Mouse (Mus musculus): ENCODE data around the gene Pot1b. TPM values are rescaled to one million over a fixed set of nuclear protein-coding genes. Genes with fewer than 3 reads are reported as not detected.
A peak's percentile ranks its signal among the peaks of the same experiment; 100 is the strongest.

The Pot1b gene
- 35.5 and 41.4 TPM in 2 replicates for total RNA-seq (2017)

- ATAC-seq (replicated peaks; ENCODE audit: low read depth, poor library complexity, severe bottlenecking): peak; percentile 98
Measured at GRCm38 (mm10) chr17:55711984-55712811, at the start of gene Pot1b. TSS of gene Pot1b (minus strand) at chr17:55712628.

- ATAC-seq (replicated peaks; ENCODE audit: low read depth, poor library complexity, severe bottlenecking): peak; percentile 71
Measured at GRCm38 (mm10) chr17:55751170-55751569, 38.7 kb upstream of the Pot1b start.

GRCm38 (mm10) chr17:55749786-55750185 lies 37.4 kb upstream of the Pot1b start, which contains the start of gene Adgre4:
TSS of gene Adgre4 (plus strand) at chr17:55749984.
- peak; percentile 98 for ATAC-seq (replicated peaks; ENCODE audit: low read depth, poor library complexity, severe bottlenecking)

- ATAC-seq (replicated peaks; ENCODE audit: low read depth, poor library complexity, severe bottlenecking): peak; percentile 99
Measured at GRCm38 (mm10) chr17:55736675-55737074, 24.2 kb upstream of the Pot1b start.

- peak; percentile 93 for ATAC-seq (replicated peaks; ENCODE audit: low read depth, poor library complexity, severe bottlenecking)
Measured at GRCm38 (mm10) chr17:55726193-55726592, 13.8 kb upstream of the Pot1b start.

GRCm38 (mm10) chr17:55722250-55722649 lies 9.8 kb upstream of the Pot1b start:
- peak; percentile 64 for ATAC-seq (replicated peaks; ENCODE audit: low read depth, poor library complexity, severe bottlenecking)

- ATAC-seq (replicated peaks; ENCODE audit: low read depth, poor library complexity, severe bottlenecking): peak; percentile 83
Measured at GRCm38 (mm10) chr17:55721270-55721669, 8.8 kb upstream of the Pot1b start.

GRCm38 (mm10) chr17:55702865-55703264 lies 9.6 kb downstream of the Pot1b start:
- ATAC-seq (replicated peaks; ENCODE audit: low read depth, poor library complexity, severe bottlenecking): no peak

- ATAC-seq (replicated peaks; ENCODE audit: low read depth, poor library complexity, severe bottlenecking): peak; percentile 99
Measured at GRCm38 (mm10) chr17:55702161-55702820, 10.1 kb downstream of the Pot1b start.

- no peak for ATAC-seq (replicated peaks; ENCODE audit: low read depth, poor library complexity, severe bottlenecking)
Measured at GRCm38 (mm10) chr17:55699388-55699787, 13.0 kb downstream of the Pot1b start.

GRCm38 (mm10) chr17:55661099-55661498 lies 51.3 kb downstream of the Pot1b start:
- ATAC-seq (replicated peaks; ENCODE audit: low read depth, poor library complexity, severe bottlenecking): no peak

- no peak for ATAC-seq (replicated peaks; ENCODE audit: low read depth, poor library complexity, severe bottlenecking)
Measured at GRCm38 (mm10) chr17:55625092-55625491, 87.3 kb downstream of the Pot1b start, which contains the start of gene Vmn2r118. TSS of gene Vmn2r118 (minus strand) at chr17:55625192.

Other genes starting within 250 kb of the Pot1b start
- gene Vmn2r118, start 87.4 kb downstream of the Pot1b start, total RNA-seq (2017): not detected in 2 replicates
- 0.49 TPM in 1 of 2 replicates, not detected in the other for gene Adgre4, start 37.4 kb upstream of the Pot1b start, total RNA-seq (2017)
- gene Zfp119a, start 166.3 kb upstream of the Pot1b start, total RNA-seq (2017): 7.2 and 10.3 TPM in 2 replicates
- 13.5 and 22.5 TPM in 2 replicates for gene Zfp959, start 179.5 kb upstream of the Pot1b start, total RNA-seq (2017)
- gene Zfp119b, start 236.9 kb upstream of the Pot1b start, total RNA-seq (2017): 3.2 and 3.4 TPM in 2 replicates
- 7.8 and 9.0 TPM in 2 replicates for gene Ebi3, start 240.0 kb upstream of the Pot1b start, total RNA-seq (2017)
- gene Yju2, start 246.5 kb upstream of the Pot1b start, total RNA-seq (2017): 23.9 and 28.4 TPM in 2 replicates